Mouse (Mus musculus) forebrain, embryonic 13.5 days (tissue): ENCODE measurements around the gene Igflr1. TPM values are rescaled to one million over a fixed set of nuclear protein-coding genes. Genes with fewer than 3 reads are reported as not detected.
A peak's percentile ranks its signal among the peaks of the same experiment; 100 is the strongest.

ENCODE experiments used
- ATAC-seq: fragments of 200-750 bp; cut with Nextera tagmentation; 2 replicates; pipeline ENCODE4 v1.8.0; 2017
- H3K27ac ChIP-seq: fragments of 300-500 bp; sonication (generic); 2 replicates; pipeline ENCODE4 v1.5.1; 2015; ENCODE audit warnings: inconsistent platforms, mild to moderate bottlenecking, moderate library complexity
- H3K27me3 ChIP-seq: fragments of 300-500 bp; sonication (generic); 2 replicates; pipeline ENCODE4 v1.6.1; 2015; ENCODE audit warnings: mild to moderate bottlenecking, inconsistent platforms
- H3K36me3 ChIP-seq: fragments of 300-500 bp; sonication (generic); 2 replicates; pipeline ENCODE4 v1.6.1; 2015; ENCODE audit warnings: mild to moderate bottlenecking, inconsistent platforms; ENCODE audit not compliant: poor library complexity, severe bottlenecking
- H3K4me1 ChIP-seq: fragments of 300-500 bp; sonication (generic); 2 replicates; pipeline ENCODE4 v1.6.1; 2015; ENCODE audit warnings: inconsistent platforms
- H3K4me2 ChIP-seq: fragments of 300-500 bp; sonication (generic); 2 replicates; pipeline ENCODE4 v1.6.1; 2015; ENCODE audit warnings: inconsistent platforms, mild to moderate bottlenecking, moderate library complexity
- H3K4me3 ChIP-seq: fragments of 300-500 bp; sonication (generic); 2 replicates; pipeline ENCODE4 v1.5.1; 2015; ENCODE audit warnings: mild to moderate bottlenecking, inconsistent platforms
- H3K9ac ChIP-seq: fragments of 300-500 bp; sonication (generic); 2 replicates; pipeline ENCODE4 v1.6.1; 2015; ENCODE audit warnings: mild to moderate bottlenecking, inconsistent platforms
- H3K9me3 ChIP-seq: fragments of 300-500 bp; sonication (generic); replicated peaks from 2 replicates; pipeline ENCODE4 v1.6.1; 2016; ENCODE audit warnings: inconsistent platforms
- WGBS: fragments of 180-500 bp; shearing (Covaris S2); methylation state at CpG from one replicate; pipeline ENCODE4 v1.1.7; 2015; 5-methylcytosine and 5-hydroxymethylcytosine counted together
- microRNA-seq: library from miRNA; unstranded; fragments of <30 nt; microRNA quantifications from one replicate; pipeline ENCODE4, GENCODE M21; 2016
- polyA plus RNA-seq: library from polyadenylated mRNA; unstranded; fragments of >200 nt; fragmentation: Nextera tagmentation; extraction: Ambion mirVana; gene quantifications from 2 replicates; pipeline ENCODE4 v1.2.1, GENCODE M21; 2015

Igflr1 gene
- polyA plus RNA-seq, 1 experiment from 2014 or later = 7.4 TPM

- Histone ChIP-seq H3K9me3 (no peaks in the 10 kb centered on the region), H3K27me3 (no peaks in the 10 kb centered on the region), H3K36me3 (no peaks in the 10 kb centered on the region; the same call in 1 of the 2 replicates), H3K4me1 (no peaks in the 10 kb centered on the region), H3K4me3 (no peak overlapping the region), H3K9ac (no peak overlapping the region), H3K27ac (no peak overlapping the region), H3K4me2 (no peak overlapping the region)
- ATAC-seq = no peak
- 62% methylated on average over 7 of the region's 7 CpGs for WGBS
Measured at GRCm38 (mm10) chr7:30610043-30610442, 44.8 kb downstream of the Igflr1 start.

- Histone ChIP-seq H3K27me3 (no peaks in the 10 kb centered on the region), H3K36me3 (peaks cover 24% of the 10 kb centered on the region), H3K4me2 (no peak within 1 kb of the TSS), H3K4me3 (no peak within 1 kb of the TSS), H3K9ac (no peak within 1 kb of the TSS), H3K27ac (no peak within 1 kb of the TSS), H3K4me1 (no peaks in the 10 kb centered on the region), H3K9me3 (no peaks in the 10 kb centered on the region)
- WGBS = 79% methylated on average over 8 of the region's 8 CpGs
- ATAC-seq = peak; percentile 16; the same call in 1 of the 2 replicates
Measured at GRCm38 (mm10) chr7:30612654-30613402, 47.6 kb downstream of the Igflr1 start, which contains the start of gene Upk1a. Gene Upk1a, minus strand, starts transcription at chr7:30612847.

GRCm38 (mm10) chr7:30613529-30614112 is 48.4 kb downstream of the Igflr1 start:
- Histone ChIP-seq H3K27me3 (no peaks in the 10 kb centered on the region), H3K4me2 (no peak overlapping the region), H3K9me3 (no peaks in the 10 kb centered on the region), H3K4me3 (no peak overlapping the region), H3K36me3 (peaks cover 32% of the 10 kb centered on the region), H3K4me1 (no peaks in the 10 kb centered on the region), H3K27ac (no peak overlapping the region), H3K9ac (no peak overlapping the region)
- WGBS = 22% methylated on average over 14 of the region's 14 CpGs
- ATAC-seq = peak; percentile 48; the same call in 1 of the 2 replicates

GRCm38 (mm10) chr7:30614454-30614853 is 49.2 kb downstream of the Igflr1 start:
- Histone ChIP-seq H3K4me3 (no peak overlapping the region), H3K4me2 (no peak overlapping the region), H3K27ac (no peak overlapping the region), H3K4me1 (no peaks in the 10 kb centered on the region), H3K27me3 (no peaks in the 10 kb centered on the region), H3K36me3 (peaks cover 41% of the 10 kb centered on the region), H3K9me3 (no peaks in the 10 kb centered on the region), H3K9ac (no peak overlapping the region)
- ATAC-seq = no peak
- 85% methylated on average over 2 of the region's 2 CpGs for WGBS

- Histone ChIP-seq H3K4me1 (no peaks in the 10 kb centered on the region), H3K9ac (no peak overlapping the region), H3K9me3 (no peaks in the 10 kb centered on the region), H3K27ac (no peak overlapping the region), H3K27me3 (no peaks in the 10 kb centered on the region), H3K36me3 (peaks cover 42% of the 10 kb centered on the region), H3K4me3 (no peak overlapping the region), H3K4me2 (no peak overlapping the region)
- peak; percentile 38; the same call in 1 of the 2 replicates for ATAC-seq
- WGBS = 59% methylated on average over 5 of the region's 5 CpGs
Measured at GRCm38 (mm10) chr7:30615049-30615760, 50.0 kb downstream of the Igflr1 start.

Small RNAs within 50 kb of the gene (microRNA-seq; reads per million reads assigned to microRNA genes)
- gene Gm38670 = not detected
- gene Mir3569 = not detected

Other genes with a start within 250 kb of the Igflr1 start
- not detected in 2 replicates for gene E130208F15Rik, start 243.7 kb upstream of the Igflr1 start, polyA plus RNA-seq
- gene Sdhaf1, start 241.5 kb upstream of the Igflr1 start, polyA plus RNA-seq = 24.2 and 24.7 TPM in 2 replicates
- 8.1 and 9.7 TPM in 2 replicates for gene Lrfn3, start 202.7 kb upstream of the Igflr1 start, polyA plus RNA-seq
- 12.1 and 15.6 TPM in 2 replicates for gene Tyrobp, start 151.7 kb upstream of the Igflr1 start, polyA plus RNA-seq
- 0.88 TPM in 1 of 2 replicates, not detected in the other for gene Hcst, start 145.6 kb upstream of the Igflr1 start, polyA plus RNA-seq
- 1.3 and 1.6 TPM in 2 replicates for gene Nfkbid, start 143.7 kb upstream of the Igflr1 start, polyA plus RNA-seq
- gene Aplp1, start 119.9 kb upstream of the Igflr1 start, polyA plus RNA-seq = 306 and 329 TPM in 2 replicates
- 0.36 and 0.65 TPM in 2 replicates for gene Kirrel2, start 107.7 kb upstream of the Igflr1 start, polyA plus RNA-seq
- 0.15 and 0.18 TPM in 2 replicates for gene Nphs1, start 107.1 kb upstream of the Igflr1 start, polyA plus RNA-seq
- 0.31 TPM in 1 of 2 replicates, not detected in the other for gene Prodh2, start 71.8 kb upstream of the Igflr1 start, polyA plus RNA-seq
- gene Arhgap33, start 30.4 kb upstream of the Igflr1 start, polyA plus RNA-seq = 80.6 and 88.7 TPM in 2 replicates
- 11.0 and 12.1 TPM in 2 replicates for gene Hspb6, start 13.2 kb upstream of the Igflr1 start, polyA plus RNA-seq
- 14.8 and 17.5 TPM in 2 replicates for gene Proser3, start 13.1 kb upstream of the Igflr1 start, polyA plus RNA-seq
- 53.0 and 65.1 TPM in 2 replicates for gene Lin37, start 5.6 kb upstream of the Igflr1 start, polyA plus RNA-seq
- 114 and 122 TPM in 2 replicates for gene U2af1l4, start 2.1 kb upstream of the Igflr1 start, polyA plus RNA-seq
- gene Gm49396, start 2.1 kb upstream of the Igflr1 start, polyA plus RNA-seq = 20.2 and 22.5 TPM in 2 replicates
- 128 and 141 TPM in 2 replicates for gene Psenen, start 1.8 kb upstream of the Igflr1 start, polyA plus RNA-seq
- gene Kmt2b, start 23.3 kb downstream of the Igflr1 start, polyA plus RNA-seq = 11.6 and 14.1 TPM in 2 replicates
- gene Zbtb32, start 33.5 kb downstream of the Igflr1 start, polyA plus RNA-seq = 0.34 and 0.43 TPM in 2 replicates
- 0.19 and 0.37 TPM in 2 replicates for gene Upk1a, start 47.4 kb downstream of the Igflr1 start, polyA plus RNA-seq
- gene Cox6b1, start 60.7 kb downstream of the Igflr1 start, polyA plus RNA-seq = 944 and 1,056 TPM in 2 replicates
- gene Etv2, start 70.4 kb downstream of the Igflr1 start, polyA plus RNA-seq = not detected in 2 replicates
- 144 and 146 TPM in 2 replicates for gene Rbm42, start 84.9 kb downstream of the Igflr1 start, polyA plus RNA-seq
- gene Haus5, start 99.6 kb downstream of the Igflr1 start, polyA plus RNA-seq = 52.7 and 57.2 TPM in 2 replicates
- gene Pmis2, start 106.2 kb downstream of the Igflr1 start, polyA plus RNA-seq = not detected in 2 replicates
- not detected in 2 replicates for gene 2200002J24Rik, start 133.5 kb downstream of the Igflr1 start, polyA plus RNA-seq
- 0.79 and 1.4 TPM in 2 replicates for gene Atp4a, start 146.8 kb downstream of the Igflr1 start, polyA plus RNA-seq
- gene Tmem147, start 164.1 kb downstream of the Igflr1 start, polyA plus RNA-seq = 182 and 188 TPM in 2 replicates
- gene Gapdhs, start 178.3 kb downstream of the Igflr1 start, polyA plus RNA-seq = 0.93 and 1.0 TPM in 2 replicates
- 1.5 and 1.9 TPM in 2 replicates for gene Sbsn, start 186.0 kb downstream of the Igflr1 start, polyA plus RNA-seq
- gene Dmkn, start 198.3 kb downstream of the Igflr1 start, polyA plus RNA-seq = 0.68 TPM in 1 of 2 replicates, not detected in the other
- not detected in 2 replicates for gene Krtdap, start 222.5 kb downstream of the Igflr1 start, polyA plus RNA-seq